Mouse (Mus musculus) megakaryocyte, embryonic 14.5 days (primary cell): ENCODE data around the gene Aatf. TPM values are rescaled to one million over a fixed set of nuclear protein-coding genes. Genes with fewer than 3 reads are reported as not detected.

Source experiments
- H3K27me3 ChIP-seq: replicated peaks from 2 replicates; pipeline ENCODE3; 2012; ENCODE audit warnings: inconsistent platforms
- H3K36me3 ChIP-seq: replicated peaks from 2 replicates; pipeline ENCODE3; 2012; ENCODE audit warnings: low read length, inconsistent platforms, mixed read lengths
- H3K4me1 ChIP-seq: 2 replicates; pipeline ENCODE4 v1.6.1; 2012; ENCODE audit warnings: inconsistent platforms
- H3K4me3 ChIP-seq: replicated peaks from 2 replicates; pipeline ENCODE3; 2012; ENCODE audit warnings: moderate library complexity, mild to moderate bottlenecking, inconsistent platforms
- H3K9me3 ChIP-seq: 2 replicates; pipeline ENCODE4 v1.6.1; 2012; ENCODE audit warnings: inconsistent platforms
- FLI1 ChIP-seq: IDR thresholded peaks from 2 replicates; pipeline ENCODE4 v1.6.1; 2012; ENCODE audit warnings: low read length, inconsistent platforms, mixed read lengths
- GATA1 ChIP-seq: IDR thresholded peaks from 3 replicates; pipeline ENCODE4 v1.6.1; 2012; ENCODE audit warnings: mixed read lengths, low read length, inconsistent platforms, borderline replicate concordance
- polyA plus RNA-seq: library from polyadenylated mRNA; stranded (reverse); fragments of >175 nt; gene quantifications from 2 replicates; pipeline ENCODE4 v1.2.3, GENCODE M21; 2012; ENCODE audit warnings: low replicate concordance; ENCODE audit not compliant: insufficient read depth

The Aatf gene
- polyA plus RNA-seq, 1 experiment: 13.5 TPM

GRCm38 (mm10) chr11:84382450-84382849, 130.9 kb downstream of the Aatf start:
- no peak for TF ChIP-seq FLI1
- TF ChIP-seq GATA1: no peak
- no peak overlapping the region for H3K4me3 ChIP-seq
- H3K36me3 ChIP-seq: peaks cover 79% of the 10 kb centered on the region
- H3K27me3 ChIP-seq: no peaks in the 10 kb centered on the region
- H3K4me1 ChIP-seq: no peaks in the 10 kb centered on the region
- H3K9me3 ChIP-seq: no peaks in the 10 kb centered on the region

- H3K4me3 ChIP-seq: no peak overlapping the region
- TF ChIP-seq GATA1: no peak
Measured at GRCm38 (mm10) chr11:84376510-84377365, 136.6 kb downstream of the Aatf start.

GRCm38 (mm10) chr11:84375951-84376496, 137.3 kb downstream of the Aatf start:
- TF ChIP-seq FLI1 (no peak), GATA1 (no peak)
- Histone ChIP-seq H3K36me3 (peaks cover 73% of the 10 kb centered on the region), H3K4me3 (no peak overlapping the region), H3K27me3 (no peaks in the 10 kb centered on the region), H3K4me1 (no peaks in the 10 kb centered on the region), H3K9me3 (no peaks in the 10 kb centered on the region)

More at GRCm38 (mm10) chr11:84376510-84377365, 136.6 kb downstream of the Aatf start:
- no peaks in the 10 kb centered on the region for H3K27me3 ChIP-seq
- no peaks in the 10 kb centered on the region for H3K4me1 ChIP-seq
- peaks cover 74% of the 10 kb centered on the region for H3K36me3 ChIP-seq
- no peaks in the 10 kb centered on the region for H3K9me3 ChIP-seq

- TF ChIP-seq GATA1: no peak
- no peak for TF ChIP-seq FLI1
- H3K36me3 ChIP-seq: peaks cover 80% of the 10 kb centered on the region
- no peaks in the 10 kb centered on the region for H3K27me3 ChIP-seq
- no peaks in the 10 kb centered on the region for H3K9me3 ChIP-seq
- H3K4me1 ChIP-seq: no peaks in the 10 kb centered on the region
- H3K4me3 ChIP-seq: no peak overlapping the region
Measured at GRCm38 (mm10) chr11:84373122-84373521, 140.2 kb downstream of the Aatf start.

Other genes starting within 250 kb of the Aatf start
- gene Lhx1, start 12.0 kb upstream of the Aatf start, polyA plus RNA-seq: not detected in 2 replicates